In genomic region chr2:49813151-49813550, GRCm38 (mm10) we compare ENCODE assay signal across 24 mouse cellular contexts. TPM values are rescaled to one million over a fixed set of nuclear protein-coding genes. Genes with fewer than 3 reads are reported as not detected.
DNase-seq lines count a peak whose midpoint lies in the region; ATAC-seq and TF ChIP-seq lines count a peak whose summit lies in the region.
"Had no signal": no experiment of that assay in that cellular context is flagged by ENCODE, and none has a peak within 500 bp of the region (broad histone marks: within the 10 kb centered on the region; RNA-seq: fewer than 3 reads in every experiment).

No protein-coding gene starts in this region.

- WGBS in lung, postnatal 0 days, result 60% methylated on average over 4 of the region's 4 CpGs
- WGBS in lung, adult 2 months, result 47% methylated on average over 4 of the region's 4 CpGs
- WGBS in stomach, embryonic 14.5 days, result 58% methylated on average over 4 of the region's 4 CpGs
- WGBS in stomach, postnatal 0 days, result 56% methylated on average over 4 of the region's 4 CpGs
- 72% methylated on average over 4 of the region's 4 CpGs for WGBS in midbrain, embryonic 11.5 days

- no peak overlapping the region for H3K4me2 ChIP-seq in lung, postnatal 0 days (replicated peaks; ENCODE audit: low read depth, low read length)
- no peak overlapping the region for H3K4me2 ChIP-seq in stomach, embryonic 14.5 days (replicated peaks; ENCODE audit: low read depth, low read length)
- no peak overlapping the region for H3K4me2 ChIP-seq in stomach, postnatal 0 days (replicated peaks; ENCODE audit: low read depth)
- H3K4me2 ChIP-seq in midbrain, embryonic 11.5 days, result no peak overlapping the region
- H3K4me2 ChIP-seq: forebrain, embryonic 13.5 days; heart, embryonic 13.5 days; hindbrain, embryonic 14.5 days had no signal

- no peak for TF ChIP-seq POLR2A in lung, adult 2 months (IDR thresholded peaks at IDR 0.05; ENCODE audit: borderline replicate concordance, extremely low read depth, low read depth, low read length)

- TF ChIP-seq CTCF in lung, postnatal 0 days (IDR thresholded peaks at IDR 0.05), result no peak
- no peak for TF ChIP-seq CTCF in lung, adult 2 months (IDR thresholded peaks at IDR 0.05; ENCODE audit: insufficient read depth, low read length)
- TF ChIP-seq CTCF in stomach, postnatal 0 days (IDR thresholded peaks at IDR 0.05; ENCODE audit: low read depth), result no peak

- 0 out of 2 replicates have a peak, but pooled peaks cover 4% of the 10 kb centered on the region for H3K4me1 ChIP-seq in lung, postnatal 0 days (ENCODE audit: insufficient read depth, low read depth, low read length)
- H3K4me1 ChIP-seq in lung, adult 2 months (ENCODE audit: control insufficient read depth, insufficient read depth, low read length), result peaks cover 4% of the 10 kb centered on the region
- H3K4me1 ChIP-seq in stomach, embryonic 14.5 days (ENCODE audit: control insufficient read depth, insufficient read depth, low read length), result peaks cover 24% of the 10 kb centered on the region
- peaks cover 12% of the 10 kb centered on the region; the same call in 1 of the 2 replicates for H3K4me1 ChIP-seq in stomach, postnatal 0 days (replicated peaks; ENCODE audit: control insufficient read depth, insufficient read depth)
- no peaks in the 10 kb centered on the region for H3K4me1 ChIP-seq in midbrain, embryonic 11.5 days (ENCODE audit: control insufficient read depth, insufficient read depth, low read length)

- no peaks in the 10 kb centered on the region for H3K27me3 ChIP-seq in lung, postnatal 0 days (replicated peaks; ENCODE audit: insufficient read depth, low read length)
- H3K27me3 ChIP-seq in stomach, embryonic 14.5 days (ENCODE audit: control insufficient read depth, insufficient read depth, low read length), result no peaks in the 10 kb centered on the region
- no peaks in the 10 kb centered on the region for H3K27me3 ChIP-seq in stomach, postnatal 0 days (ENCODE audit: control insufficient read depth, insufficient read depth, low read length)
- no peaks in the 10 kb centered on the region for H3K27me3 ChIP-seq in midbrain, embryonic 11.5 days (ENCODE audit: control insufficient read depth, insufficient read depth, low read length)
- H3K27me3 ChIP-seq: forebrain, embryonic 13.5 days; heart, embryonic 13.5 days had no signal

- DNase-seq in lung, postnatal 0 days (ENCODE audit: low spot score), result no peak
- DNase-seq in lung, adult 2 months, result no peak
- peak; percentile 13 for DNase-seq in stomach, postnatal 0 days (ENCODE audit: low spot score)
- DNase-seq in midbrain, embryonic 11.5 days (ENCODE audit: low spot score, missing footprints), result no peak
- no peak for DNase-seq in gastrocnemius, postnatal 4 days (ENCODE audit: low spot score in 2 of 2)
- DNase-seq: adrenal gland, postnatal 25 days; cerebellum, adult 11-12 months; cerebellum, adult 8-10 months; cerebellum, postnatal 10 days; cerebellum, postnatal 36 days; gastrocnemius, postnatal 10 days; gastrocnemius, postnatal 36 days; heart, adult 18-20 months; heart, postnatal 14 days; heart, postnatal 4 days had no signal

- H3K9ac ChIP-seq in lung, postnatal 0 days (replicated peaks; ENCODE audit: low read depth), result no peak overlapping the region
- H3K9ac ChIP-seq in stomach, embryonic 14.5 days (replicated peaks; ENCODE audit: low read depth, low read length), result no peak overlapping the region
- H3K9ac ChIP-seq in stomach, postnatal 0 days (ENCODE audit: low read length), result no peak overlapping the region
- no peak overlapping the region for H3K9ac ChIP-seq in midbrain, embryonic 11.5 days (ENCODE audit: low read length)
- H3K9ac ChIP-seq: forebrain, embryonic 13.5 days; heart, embryonic 13.5 days; hindbrain, embryonic 14.5 days had no signal

- no peak for ATAC-seq in lung, postnatal 0 days
- ATAC-seq in stomach, embryonic 14.5 days (ENCODE audit: insufficient number of reproducible peaks, insufficient read depth, low FRiP score, low read depth), result no peak
- ATAC-seq in stomach, postnatal 0 days (ENCODE audit: low FRiP score, low TSS enrichment), result no peak
- no peak for ATAC-seq in midbrain, embryonic 11.5 days (ENCODE audit: low FRiP score)
- ATAC-seq: activated CD4-positive, CD25-positive, alpha-beta regulatory T cell, adult 4 months; forebrain, embryonic 13.5 days; forebrain, embryonic 16.5 days; hindbrain, postnatal 0 days had no signal

- TF ChIP-seq EP300 in lung, postnatal 0 days (IDR thresholded peaks at IDR 0.05), result no peak
- TF ChIP-seq EP300 in stomach, postnatal 0 days (optimal IDR thresholded peaks at IDR 0.05), result no peak

- no peak overlapping the region for H3K4me3 ChIP-seq in lung, postnatal 0 days (ENCODE audit: low read depth, low read length)
- H3K4me3 ChIP-seq in lung, adult 2 months (replicated peaks; ENCODE audit: extremely low read depth, low read depth, low read length), result no peak overlapping the region
- no peak overlapping the region for H3K4me3 ChIP-seq in stomach, embryonic 14.5 days (ENCODE audit: low read depth, low read length)
- no peak overlapping the region for H3K4me3 ChIP-seq in stomach, postnatal 0 days (ENCODE audit: low read depth, low read length)
- H3K4me3 ChIP-seq in midbrain, embryonic 11.5 days (ENCODE audit: low read depth, low read length), result no peak overlapping the region
- H3K4me3 ChIP-seq: forebrain, embryonic 10.5 days; forebrain, embryonic 13.5 days; heart, embryonic 13.5 days had no signal

- H3K9me3 ChIP-seq in lung, postnatal 0 days (ENCODE audit: low read length), result no peaks in the 10 kb centered on the region
- H3K9me3 ChIP-seq in stomach, embryonic 14.5 days (ENCODE audit: control insufficient read depth, low read depth, low read length), result no peaks in the 10 kb centered on the region
- no peaks in the 10 kb centered on the region for H3K9me3 ChIP-seq in stomach, postnatal 0 days (ENCODE audit: control insufficient read depth, low read length)
- no peaks in the 10 kb centered on the region for H3K9me3 ChIP-seq in midbrain, embryonic 11.5 days (ENCODE audit: control insufficient read depth, low read length)
- H3K9me3 ChIP-seq: forebrain, embryonic 10.5 days; forebrain, embryonic 13.5 days; heart, embryonic 13.5 days had no signal

- 0 out of 2 replicates have a peak overlapping the region, but pooled peaks have one; percentile 22 for H3K27ac ChIP-seq in lung, postnatal 0 days (ENCODE audit: low read length)
- peak overlapping the region; percentile 61; the same call in 1 of the 2 replicates for H3K27ac ChIP-seq in stomach, embryonic 14.5 days (ENCODE audit: low read length)
- H3K27ac ChIP-seq in stomach, postnatal 0 days (replicated peaks), result peak overlapping the region; percentile 79
- no peak overlapping the region for H3K27ac ChIP-seq in midbrain, embryonic 11.5 days (ENCODE audit: low read depth, low read length)
- H3K27ac ChIP-seq: forebrain, embryonic 10.5 days; forebrain, embryonic 13.5 days; heart, embryonic 13.5 days; hindbrain, embryonic 14.5 days; hindbrain, postnatal 0 days had no signal

- no peaks in the 10 kb centered on the region for H3K36me3 ChIP-seq in lung, postnatal 0 days (ENCODE audit: insufficient read depth, low read length)
- H3K36me3 ChIP-seq in stomach, embryonic 14.5 days (ENCODE audit: control insufficient read depth, insufficient read depth, low read length), result no peaks in the 10 kb centered on the region
- H3K36me3 ChIP-seq in stomach, postnatal 0 days (ENCODE audit: control insufficient read depth, insufficient read depth, low read length), result no peaks in the 10 kb centered on the region
- no peaks in the 10 kb centered on the region for H3K36me3 ChIP-seq in midbrain, embryonic 11.5 days (ENCODE audit: control insufficient read depth, insufficient read depth, low read length)
- H3K36me3 ChIP-seq: forebrain, embryonic 10.5 days; heart, embryonic 13.5 days had no signal

RNA-seq across cellular contexts. Expression of gene Lypd6b, which starts 25.7 kb away (rescaled TPM):
- polyA plus RNA-seq in lung, postnatal 0 days (2015; fragmentation: Nextera tagmentation; extraction: Ambion mirVana), result 3.9 and 5.0 TPM in 2 replicates
- polyA plus RNA-seq in lung, adult 2 months (2012; rRNA removed), result 1.0 and 1.5 TPM in 2 replicates
- polyA plus RNA-seq in stomach, embryonic 14.5 days (2014; fragmentation: Nextera tagmentation; extraction: Ambion mirVana), result 29.4 and 29.6 TPM in 2 replicates
- 31.2 and 31.8 TPM in 2 replicates for polyA plus RNA-seq in stomach, postnatal 0 days (2015; fragmentation: Nextera tagmentation; extraction: Ambion mirVana)
- polyA plus RNA-seq in midbrain, embryonic 11.5 days (2014; fragmentation: Nextera tagmentation; extraction: Ambion mirVana), result 0.36 and 0.87 TPM in 2 replicates
- total RNA-seq in gastrocnemius, postnatal 4 days (2021), result not detected
- total RNA-seq: gastrocnemius, adult 18-20 months; gastrocnemius, postnatal 36 days had no signal
